Mouse (Mus musculus) cerebellum, adult 9-11 months (tissue): ENCODE results near the gene Olfr154.
"Not testable (repeated sequence)": the region's sequence is repeated elsewhere in the genome, so short reads cannot be mapped to it uniquely, and the experiment has no call there.

ENCODE experiments used
- DNase-seq: peaks from one replicate; pipeline ENCODE4 v3.0.0; 2022

The Olfr154 gene

GRCm38 (mm10) chr2:85664355-85664754, at the start of gene Olfr154:
Gene Olfr154 (minus strand): TSS chr2:85664455.
- not testable (repeated sequence) for DNase-seq

DNA sequence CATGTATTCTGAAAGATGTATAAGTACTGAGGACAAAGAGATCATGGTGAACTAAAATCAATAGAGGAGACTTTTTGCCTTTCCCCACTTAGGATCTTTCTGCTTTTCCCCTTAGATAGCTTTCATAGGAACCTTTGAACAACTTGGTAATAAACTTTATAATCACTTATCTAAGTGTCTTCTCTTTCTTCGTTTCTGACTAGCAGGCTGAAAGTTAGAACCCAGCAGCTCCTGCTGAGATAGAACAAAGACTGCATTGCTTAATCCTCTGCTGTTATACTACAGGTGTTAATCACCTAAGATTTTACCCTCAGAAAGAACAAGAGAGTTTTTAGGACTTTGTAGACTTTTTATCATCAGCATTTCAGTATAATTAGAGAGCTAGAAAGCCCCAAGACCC, 46.9 kb upstream of the Olfr154 start:
- DNase-seq: no peak

- not testable (repeated sequence) for DNase-seq
These were observed 46.4 kb upstream of the Olfr154 start for GRCm38 (mm10) chr2:85710680-85711079.

DNA sequence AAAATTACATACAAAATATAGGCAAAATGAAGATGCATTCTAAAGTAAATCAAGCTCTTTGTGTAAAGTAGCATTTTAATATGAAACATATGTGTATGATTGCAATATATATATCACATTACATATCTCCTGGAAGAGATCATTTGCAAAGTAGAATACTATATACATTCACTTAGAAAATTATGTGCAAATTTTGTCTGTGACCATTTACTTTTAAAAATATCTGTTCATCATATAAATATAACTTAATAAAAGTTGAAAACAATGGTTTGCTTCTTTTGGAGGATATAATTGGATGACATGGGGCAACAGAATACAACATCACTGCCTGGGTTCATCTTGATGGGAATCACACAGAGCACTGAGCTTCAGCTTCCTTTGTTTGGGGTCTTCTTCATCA, 24.9 kb upstream of the Olfr154 start, which contains the start of gene Olfr1008:
TSS of gene Olfr1008 (plus strand) at position 301 of the 400 bp plus-strand sequence.
- DNase-seq: no peak

- DNase-seq: no peak
These were observed 14.4 kb upstream of the Olfr154 start, which contains the start of gene Olfr1006 for GRCm38 (mm10) chr2:85678667-85679066. Gene Olfr1006 (minus strand): TSS chr2:85678767.

DNA sequence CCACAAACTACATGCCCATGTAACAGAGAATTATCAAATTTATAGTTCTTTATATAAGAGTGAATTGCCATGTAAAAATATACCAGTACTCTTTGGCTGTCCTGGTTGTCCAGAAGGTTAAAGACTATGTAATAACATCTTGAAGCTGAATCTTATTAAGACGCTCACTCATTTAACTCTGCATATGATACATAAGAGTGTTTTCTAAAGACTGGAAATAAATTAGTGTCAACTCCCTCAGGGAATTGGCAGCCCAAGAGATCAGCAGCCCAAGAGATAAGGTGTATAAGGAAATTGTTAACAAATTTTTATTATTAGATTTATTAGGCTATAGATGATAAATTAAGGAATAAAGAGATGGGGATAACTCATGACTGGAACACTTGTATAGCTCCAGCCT, 13.7 kb downstream of the Olfr154 start, which contains the start of gene Olfr1002:
TSS of gene Olfr1002 (minus strand) at position 101 of the 400 bp plus-strand sequence.
- DNase-seq: no peak
